Mouse (Mus musculus) kidney, postnatal 10 days (tissue): ENCODE measurements around the gene Hist1h1b.
A peak's percentile ranks its signal among the peaks of the same experiment; 100 is the strongest.
"Not testable (repeated sequence)": the region's sequence is repeated elsewhere in the genome, so short reads cannot be mapped to it uniquely, and the experiment has no call there.

Experiments
- DNase-seq: peaks from one replicate; pipeline ENCODE4 v3.0.0; 2021; ENCODE audit warnings: mixed read lengths

The Hist1h1b gene

GRCm38 (mm10) chr13:21779767-21780731, at the start of gene Hist1h1b:
Hist1h1b (minus strand) TSS chr13:21780625.
- peak; percentile 69 for DNase-seq

- no peak for DNase-seq
Observed at GRCm38 (mm10) chr13:21828511-21828910, 48.1 kb upstream of the Hist1h1b start.

GRCm38 (mm10) chr13:21820082-21820890, 39.9 kb upstream of the Hist1h1b start:
- DNase-seq: not testable (repeated sequence)

- not testable (repeated sequence) for DNase-seq
Observed at GRCm38 (mm10) chr13:21812092-21812491, 31.7 kb upstream of the Hist1h1b start.

GRCm38 (mm10) chr13:21811539-21811938, 31.1 kb upstream of the Hist1h1b start, which contains the start of gene Hist1h4m:
Hist1h4m (plus strand) TSS chr13:21811746.
- DNase-seq: peak; percentile 46

- not testable (repeated sequence) for DNase-seq
Observed at GRCm38 (mm10) chr13:21811074-21811473, 30.6 kb upstream of the Hist1h1b start.

- not testable (repeated sequence) for DNase-seq
Observed at GRCm38 (mm10) chr13:21810073-21810472, 29.6 kb upstream of the Hist1h1b start, which contains the start of the genes Hist1h2bq and Hist1h2ao. Hist1h2bq (minus strand) TSS chr13:21810197. Hist1h2ao (plus strand) TSS chr13:21810465.

GRCm38 (mm10) chr13:21803058-21803457, 22.6 kb upstream of the Hist1h1b start:
- DNase-seq: not testable (repeated sequence)

- DNase-seq: not testable (repeated sequence)
Observed at GRCm38 (mm10) chr13:21797163-21797562, 16.7 kb upstream of the Hist1h1b start.

- no peak for DNase-seq
Observed at GRCm38 (mm10) chr13:21795584-21795983, 15.2 kb upstream of the Hist1h1b start.

GRCm38 (mm10) chr13:21790601-21791283, 10.3 kb upstream of the Hist1h1b start:
- no peak for DNase-seq

GRCm38 (mm10) chr13:21789925-21790324, 9.5 kb upstream of the Hist1h1b start:
- DNase-seq: no peak

GRCm38 (mm10) chr13:21787760-21788593, 7.6 kb upstream of the Hist1h1b start:
- DNase-seq: no peak

GRCm38 (mm10) chr13:21786899-21787629, 6.6 kb upstream of the Hist1h1b start, which contains the start of the genes Hist1h2an and Hist1h2bp:
Hist1h2an (minus strand) TSS chr13:21787218.
Hist1h2bp (plus strand) TSS chr13:21787461.
- peak; percentile 86 for DNase-seq

- DNase-seq: no peak
Observed at GRCm38 (mm10) chr13:21786189-21786898, 5.9 kb upstream of the Hist1h1b start.

- no peak for DNase-seq
Observed at GRCm38 (mm10) chr13:21784311-21784710, 3.9 kb upstream of the Hist1h1b start.

- peak; percentile 27 for DNase-seq
Observed at GRCm38 (mm10) chr13:21783734-21784161, 3.3 kb upstream of the Hist1h1b start.

- DNase-seq: peak; percentile 61
Observed at GRCm38 (mm10) chr13:21783255-21783617, 2.8 kb upstream of the Hist1h1b start, which contains the start of gene Hist1h3i. Hist1h3i (minus strand) TSS chr13:21783370.

- DNase-seq: not testable (repeated sequence)
Observed at GRCm38 (mm10) chr13:21782361-21783254, 2.2 kb upstream of the Hist1h1b start.
